Mouse (Mus musculus) erythroblast, embryonic 14.5 days (primary cell): ENCODE results near the gene Hspb2. TPM values are rescaled to one million over a fixed set of nuclear protein-coding genes. Genes with fewer than 3 reads are reported as not detected.

Experiments used
- H3K27me3 ChIP-seq: 2 replicates; pipeline ENCODE4 v1.6.1; 2012; ENCODE audit warnings: inconsistent platforms; ENCODE audit not compliant: control insufficient read depth
- H3K36me3 ChIP-seq: 2 replicates; pipeline ENCODE4 v1.6.1; 2012; ENCODE audit warnings: mild to moderate bottlenecking, inconsistent platforms; ENCODE audit not compliant: control insufficient read depth
- H3K4me1 ChIP-seq: 2 replicates; pipeline ENCODE4 v1.6.1; 2012; ENCODE audit warnings: inconsistent platforms; ENCODE audit not compliant: control insufficient read depth
- H3K4me3 ChIP-seq: replicated peaks from 2 replicates; pipeline ENCODE3; 2012; ENCODE audit warnings: moderate library complexity, mild to moderate bottlenecking, inconsistent platforms
- H3K9me3 ChIP-seq: 2 replicates; pipeline ENCODE4 v1.6.1; 2012; ENCODE audit warnings: low read length, inconsistent platforms, mixed read lengths; ENCODE audit not compliant: control insufficient read depth
- GATA1 ChIP-seq: IDR thresholded peaks from 2 replicates; pipeline ENCODE4 v1.6.1; 2012; ENCODE audit warnings: low read length, inconsistent platforms, mixed read lengths
- TAL1 ChIP-seq: IDR thresholded peaks from 3 replicates; pipeline ENCODE4 v1.6.1; 2012; ENCODE audit warnings: low read length, inconsistent platforms, mixed read lengths
- polyA plus RNA-seq: library from polyadenylated mRNA; stranded (reverse); fragments of >175 nt; gene quantifications from 2 replicates; pipeline ENCODE4 v1.2.3, GENCODE M21; 2012

Hspb2 gene
- polyA plus RNA-seq, 1 experiment = not detected

DNA sequence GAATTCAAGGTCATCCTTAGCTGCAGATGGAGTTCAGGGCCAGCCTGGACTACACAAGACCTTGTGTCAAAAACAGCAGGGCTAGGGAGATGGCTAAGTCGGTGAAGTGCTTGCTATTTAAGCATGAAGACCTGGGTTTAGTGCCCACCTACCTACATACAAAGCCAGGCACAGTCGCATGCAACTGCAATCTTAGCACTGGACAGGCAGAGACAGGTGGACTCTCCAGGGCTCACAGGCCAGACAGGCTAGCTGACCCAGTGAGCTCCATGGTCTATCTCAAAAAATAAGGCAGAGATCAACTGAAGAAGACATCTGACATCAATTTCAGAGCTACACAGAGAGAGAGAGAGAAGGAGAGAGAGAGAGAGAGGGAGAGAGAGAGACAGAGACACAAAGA, 28.0 kb downstream of the Hspb2 start:
- Histone ChIP-seq H3K27me3 (peaks cover 42% of the 10 kb centered on the region), H3K36me3 (no peaks in the 10 kb centered on the region), H3K4me3 (no peak overlapping the region), H3K4me1 (peaks cover 4% of the 10 kb centered on the region), H3K9me3 (no peaks in the 10 kb centered on the region)
- no peak for TF ChIP-seq GATA1
- TF ChIP-seq TAL1 = no peak

DNA sequence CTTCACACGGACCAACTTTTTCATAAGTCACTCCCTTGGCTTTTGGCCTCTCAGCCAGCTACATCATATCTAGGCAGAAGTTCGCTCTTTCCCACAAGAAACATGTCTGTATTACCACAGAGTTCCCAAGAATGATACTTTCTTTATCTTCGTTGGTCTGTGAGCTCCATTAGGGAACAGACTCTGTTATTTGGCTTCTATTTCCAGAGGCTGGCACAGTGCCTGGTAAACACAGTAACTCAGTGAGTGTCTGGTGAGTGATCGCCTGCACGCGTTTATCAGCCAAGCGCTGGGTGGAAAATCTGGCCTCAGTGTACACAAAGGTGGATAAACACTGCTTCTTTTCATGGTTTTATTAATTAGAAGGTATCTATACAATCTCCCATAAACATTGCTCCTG, 28.7 kb downstream of the Hspb2 start:
- Histone ChIP-seq H3K36me3 (no peaks in the 10 kb centered on the region), H3K4me1 (peaks cover 4% of the 10 kb centered on the region), H3K4me3 (no peak overlapping the region), H3K9me3 (no peaks in the 10 kb centered on the region), H3K27me3 (peaks cover 35% of the 10 kb centered on the region)
- TF ChIP-seq TAL1 (no peak), GATA1 (no peak)

DNA sequence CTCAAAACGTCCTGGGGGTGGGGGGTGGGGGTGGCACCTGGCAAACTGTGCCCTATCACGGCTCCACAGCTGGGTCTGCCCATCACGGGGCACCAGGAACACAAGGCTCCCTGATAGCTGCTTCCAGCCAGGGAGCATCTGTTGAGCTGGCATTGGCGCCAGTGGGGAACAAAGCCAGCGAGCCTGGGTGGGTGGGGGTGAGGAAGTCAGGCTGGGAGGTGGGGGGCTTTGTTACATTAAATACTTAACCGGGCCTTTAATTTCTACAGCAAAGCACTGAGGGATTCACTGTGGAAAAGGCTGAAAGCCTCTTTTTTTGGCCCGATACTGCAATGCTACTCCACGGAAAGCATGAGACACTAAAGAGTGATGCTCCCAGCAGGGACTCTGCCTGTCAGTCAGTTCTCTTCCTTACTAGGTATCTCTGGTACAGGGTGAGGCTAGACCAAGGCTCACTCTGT, 29.7 kb downstream of the Hspb2 start:
- H3K36me3 ChIP-seq = no peaks in the 10 kb centered on the region
- H3K4me3 ChIP-seq = no peak overlapping the region
- H3K9me3 ChIP-seq = no peaks in the 10 kb centered on the region
- no peaks in the 10 kb centered on the region for H3K4me1 ChIP-seq
- TF ChIP-seq GATA1 (no peak), TAL1 (no peak)
- peaks cover 25% of the 10 kb centered on the region for H3K27me3 ChIP-seq

DNA sequence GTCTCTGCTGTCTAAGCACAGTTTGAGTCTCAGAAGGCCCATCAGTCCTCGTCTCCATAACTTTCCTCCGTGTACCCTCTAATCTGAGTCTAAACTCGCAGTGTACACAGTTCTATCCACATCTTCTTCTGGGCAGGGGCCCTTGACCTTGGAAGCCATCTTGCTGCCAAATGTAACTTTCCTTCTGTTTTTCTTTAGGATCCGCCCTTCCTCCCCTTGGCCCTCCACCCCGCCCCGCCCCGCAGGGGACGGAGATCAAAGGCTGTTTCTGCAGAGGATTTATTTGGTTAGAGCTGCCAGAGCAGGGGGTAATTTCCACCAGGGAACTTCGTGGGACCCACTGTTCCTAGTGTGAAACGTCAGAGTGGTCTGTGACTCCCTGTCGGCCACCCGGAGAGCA, 31.1 kb downstream of the Hspb2 start:
- Histone ChIP-seq H3K36me3 (no peaks in the 10 kb centered on the region), H3K4me3 (no peak overlapping the region), H3K4me1 (no peaks in the 10 kb centered on the region), H3K9me3 (no peaks in the 10 kb centered on the region), H3K27me3 (peaks cover 12% of the 10 kb centered on the region)
- no peak for TF ChIP-seq TAL1
- TF ChIP-seq GATA1 = no peak

DNA sequence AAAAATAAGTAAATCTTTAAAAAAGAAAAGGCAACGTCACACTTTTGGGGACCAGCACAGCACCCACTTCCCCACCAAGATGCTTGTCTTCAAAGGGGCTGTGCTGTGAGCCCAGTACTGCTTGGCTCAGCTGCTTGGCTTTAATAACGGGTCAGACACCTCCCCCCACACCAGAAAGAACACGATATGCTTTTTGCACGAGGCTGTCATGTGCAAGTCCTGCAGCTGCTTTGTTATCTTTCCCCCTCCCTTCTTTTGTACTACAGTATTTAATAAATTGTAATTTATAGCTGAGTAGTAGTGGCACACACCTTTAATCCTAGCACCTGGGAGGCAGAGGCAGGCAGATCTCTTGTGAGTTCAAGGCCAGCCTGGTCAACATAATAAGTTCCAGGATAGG, 33.3 kb downstream of the Hspb2 start:
- Histone ChIP-seq H3K4me1 (no peaks in the 10 kb centered on the region), H3K9me3 (no peaks in the 10 kb centered on the region), H3K4me3 (no peak overlapping the region), H3K36me3 (no peaks in the 10 kb centered on the region), H3K27me3 (peaks cover 2% of the 10 kb centered on the region; the same call in 1 of the 2 replicates)
- TF ChIP-seq TAL1 (no peak), GATA1 (no peak)

DNA sequence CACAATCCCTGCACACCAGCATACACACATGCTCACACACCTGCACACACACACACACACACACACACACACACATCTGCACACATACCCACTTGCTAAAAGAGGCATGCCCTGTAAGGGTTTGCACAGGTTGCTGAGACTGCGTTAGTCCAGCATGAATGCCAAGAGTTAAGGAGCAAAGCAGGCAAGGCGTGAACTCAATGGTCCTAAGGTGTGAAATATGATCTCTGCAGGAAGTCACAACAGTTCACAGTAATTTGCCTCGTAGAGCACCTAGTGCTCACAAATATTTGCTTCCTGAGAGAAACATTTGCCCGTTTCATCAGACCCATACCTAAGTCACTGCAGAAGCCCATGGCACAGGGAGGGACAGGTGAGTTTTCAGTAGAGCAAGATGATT, 38.0 kb downstream of the Hspb2 start:
- no peak for TF ChIP-seq TAL1
- TF ChIP-seq GATA1 = no peak
- H3K36me3 ChIP-seq = no peaks in the 10 kb centered on the region
- H3K27me3 ChIP-seq = 0 out of 2 replicates have a peak, but pooled peaks cover 2% of the 10 kb centered on the region
- H3K9me3 ChIP-seq = no peaks in the 10 kb centered on the region
- no peaks in the 10 kb centered on the region for H3K4me1 ChIP-seq
- no peak overlapping the region for H3K4me3 ChIP-seq

DNA sequence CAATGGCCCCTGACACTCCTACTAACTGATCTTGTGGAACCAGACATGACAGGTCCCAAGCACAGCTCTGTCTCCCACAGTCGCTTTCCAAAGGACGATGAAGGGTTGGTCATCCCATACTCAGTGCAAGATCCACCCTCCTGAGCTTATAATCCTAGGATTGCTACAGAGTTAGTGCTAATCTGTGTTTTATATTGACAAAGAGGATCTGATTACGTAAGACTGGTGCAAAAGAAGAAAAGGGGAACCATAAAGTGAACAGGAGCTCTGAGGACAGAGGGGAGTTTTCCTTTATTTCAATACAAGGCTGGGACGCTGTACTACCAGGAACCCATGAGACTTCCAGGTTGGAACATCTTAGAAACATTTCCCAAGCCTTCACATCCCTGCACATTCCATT, 40.8 kb downstream of the Hspb2 start:
- Histone ChIP-seq H3K27me3 (0 out of 2 replicates have a peak, but pooled peaks cover 2% of the 10 kb centered on the region), H3K4me1 (no peaks in the 10 kb centered on the region), H3K9me3 (no peaks in the 10 kb centered on the region), H3K36me3 (no peaks in the 10 kb centered on the region), H3K4me3 (no peak overlapping the region)
- TF ChIP-seq GATA1 (no peak), TAL1 (no peak)

DNA sequence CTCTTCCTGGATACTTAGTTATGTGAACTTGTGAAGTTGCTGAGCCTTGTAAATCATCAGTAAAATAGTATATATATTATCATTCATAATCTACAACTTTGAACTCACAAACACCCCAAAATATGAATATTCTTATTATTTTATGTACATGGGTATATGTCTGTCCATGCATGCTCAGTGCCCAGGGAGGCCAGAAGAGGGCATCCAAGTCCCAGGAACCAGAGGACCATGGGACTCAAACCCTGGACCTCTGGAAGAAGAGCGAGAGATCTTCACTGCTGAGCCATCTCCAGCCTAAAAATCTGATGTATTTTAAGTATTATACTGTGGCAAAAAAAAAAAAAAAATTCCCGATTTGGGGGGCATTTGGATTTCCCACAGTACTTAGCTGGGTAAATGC, 43.0 kb downstream of the Hspb2 start:
- H3K4me1 ChIP-seq = no peaks in the 10 kb centered on the region
- H3K27me3 ChIP-seq = no peaks in the 10 kb centered on the region
- no peak for TF ChIP-seq GATA1
- TF ChIP-seq TAL1 = no peak
- H3K9me3 ChIP-seq = no peaks in the 10 kb centered on the region
- no peak overlapping the region for H3K4me3 ChIP-seq
- no peaks in the 10 kb centered on the region for H3K36me3 ChIP-seq

DNA sequence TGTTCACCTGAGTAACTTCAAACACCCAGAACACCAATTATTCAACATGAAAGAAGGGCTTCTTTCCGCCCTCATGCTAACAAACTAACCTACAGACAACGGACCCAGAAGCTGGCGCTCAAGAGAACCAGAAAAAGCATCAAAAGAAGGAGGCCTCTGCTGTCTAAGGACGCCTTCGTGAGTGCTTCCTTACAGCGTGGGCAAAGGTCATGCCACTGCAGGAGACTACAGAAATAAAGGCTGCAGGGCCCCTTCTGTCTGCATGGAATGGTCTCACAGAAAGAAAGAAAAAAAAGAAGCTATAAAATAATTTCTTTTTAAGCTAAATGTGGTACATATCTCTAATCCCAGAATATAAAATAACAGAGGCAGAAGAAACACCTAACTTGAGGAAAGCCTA, 47.2 kb downstream of the Hspb2 start:
- Histone ChIP-seq H3K27me3 (peaks cover 28% of the 10 kb centered on the region), H3K4me1 (no peaks in the 10 kb centered on the region), H3K4me3 (no peak overlapping the region)

More for the DNA sequence above, 47.2 kb downstream of the Hspb2 start:
- no peaks in the 10 kb centered on the region; the same call in 1 of the 2 replicates for H3K9me3 ChIP-seq
- TF ChIP-seq TAL1 (no peak), GATA1 (no peak)
- no peaks in the 10 kb centered on the region for H3K36me3 ChIP-seq

Other genes starting within 250 kb of the Hspb2 start
- 0.35 and 0.37 TPM in 2 replicates for gene Pts, start 223.6 kb downstream of the Hspb2 start, polyA plus RNA-seq
- 0.09 TPM in 1 of 2 replicates, not detected in the other for gene Il18, start 197.5 kb downstream of the Hspb2 start, polyA plus RNA-seq
- gene Bco2, start 197.2 kb downstream of the Hspb2 start, polyA plus RNA-seq = not detected in 2 replicates
- gene Tex12, start 191.0 kb downstream of the Hspb2 start, polyA plus RNA-seq = not detected in 2 replicates
- gene Sdhd, start 148.5 kb downstream of the Hspb2 start, polyA plus RNA-seq = 1.3 and 2.3 TPM in 2 replicates
- gene Timm8b, start 148.4 kb downstream of the Hspb2 start, polyA plus RNA-seq = 3.3 and 4.0 TPM in 2 replicates
- gene Pih1d2, start 135.0 kb downstream of the Hspb2 start, polyA plus RNA-seq = 0.18 TPM in 1 of 2 replicates, not detected in the other
- 0.12 and 0.25 TPM in 2 replicates for gene Nkapd1, start 134.9 kb downstream of the Hspb2 start, polyA plus RNA-seq
- gene Dlat, start 92.6 kb downstream of the Hspb2 start, polyA plus RNA-seq = 1.2 and 1.3 TPM in 2 replicates
- gene Dixdc1, start 12.8 kb downstream of the Hspb2 start, polyA plus RNA-seq = not detected in 2 replicates
- not detected in 2 replicates for gene 2310030G06Rik, start 5.8 kb downstream of the Hspb2 start, polyA plus RNA-seq
- gene Cryab, start 1.0 kb downstream of the Hspb2 start, polyA plus RNA-seq = not detected in 2 replicates
- gene Fdxacb1, start 15.9 kb upstream of the Hspb2 start, polyA plus RNA-seq = 0.13 and 0.22 TPM in 2 replicates
- gene Alg9, start 22.7 kb upstream of the Hspb2 start, polyA plus RNA-seq = 0.22 and 0.31 TPM in 2 replicates
- 0.38 and 0.41 TPM in 2 replicates for gene 1110032A03Rik, start 23.2 kb upstream of the Hspb2 start, polyA plus RNA-seq
- 0.75 and 0.92 TPM in 2 replicates for gene Ppp2r1b, start 92.9 kb upstream of the Hspb2 start, polyA plus RNA-seq